Mouse (Mus musculus): ENCODE measurements at regions not wholly inside any gene's neighbourhood (a gene's known extent, or its start where the extent isn't known, plus 50 kb on each side); places are given as distances from the start of the nearest gene placed in this dataset.

- no peak for ATAC-seq (ENCODE audit: low TSS enrichment)
Observed at GRCm38 (mm10) chr4:55701334-55701733, 169.1 kb upstream of the Klf4 start.

DNA sequence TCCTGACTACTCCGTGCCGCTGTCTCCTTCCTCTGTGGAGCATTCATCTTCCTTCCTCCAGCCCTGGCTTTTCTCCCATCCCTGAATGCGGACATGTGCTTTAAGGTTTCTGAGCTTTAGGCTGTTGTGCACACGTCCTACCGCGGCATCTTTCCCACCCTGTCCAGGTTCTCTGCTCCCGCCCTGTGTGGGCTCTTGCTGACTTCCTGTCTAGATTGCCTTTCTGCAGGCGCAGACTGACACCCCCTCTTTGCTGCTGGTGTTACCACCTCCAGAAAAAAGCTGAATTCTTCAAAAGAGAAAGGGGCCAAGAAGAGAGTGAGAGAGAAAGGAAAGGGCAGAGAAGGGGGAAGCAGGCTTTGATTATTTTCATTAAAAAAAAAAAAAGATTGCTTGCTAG, 167.7 kb upstream of the Klf4 start:
- ATAC-seq (ENCODE audit: low TSS enrichment) = peak; percentile 65

DNA sequence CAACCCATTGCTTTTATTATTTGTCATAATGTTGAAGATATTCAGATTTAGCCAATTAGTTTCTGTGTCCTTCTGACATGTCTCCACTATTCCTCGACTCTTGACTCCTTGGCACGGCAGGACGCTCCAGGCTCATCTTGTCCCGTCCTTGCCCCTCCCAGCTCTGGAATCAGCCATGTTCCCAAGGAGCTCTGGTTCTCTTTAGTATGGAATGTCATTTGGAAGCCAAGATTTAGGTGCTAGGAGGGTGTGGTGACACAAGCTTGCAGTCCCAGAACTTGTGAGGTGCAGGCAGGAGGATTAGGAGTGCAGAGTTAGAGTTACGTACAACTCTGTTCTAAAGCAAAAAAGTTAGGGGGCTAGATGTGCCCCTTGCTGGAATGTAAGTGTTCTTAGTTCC, 166.9 kb upstream of the Klf4 start:
- no peak for ATAC-seq (ENCODE audit: low TSS enrichment)

GRCm38 (mm10) chr4:55697108-55697507, 164.8 kb upstream of the Klf4 start:
- peak; percentile 76 for ATAC-seq (ENCODE audit: low TSS enrichment)

- ATAC-seq (ENCODE audit: low TSS enrichment) = no peak
Observed at GRCm38 (mm10) chr4:55696428-55696827, 164.2 kb upstream of the Klf4 start.

GRCm38 (mm10) chr4:55695246-55695645, 163.0 kb upstream of the Klf4 start:
- no peak for ATAC-seq (ENCODE audit: low TSS enrichment)

- ATAC-seq (ENCODE audit: low TSS enrichment) = no peak
Observed at GRCm38 (mm10) chr4:55689479-55689878, 157.2 kb upstream of the Klf4 start.

GRCm38 (mm10) chr4:55686771-55687170, 154.5 kb upstream of the Klf4 start:
- ATAC-seq (ENCODE audit: low TSS enrichment) = no peak

- no peak for ATAC-seq (ENCODE audit: low TSS enrichment)
Observed at GRCm38 (mm10) chr4:55672288-55672687, 140.0 kb upstream of the Klf4 start.

- ATAC-seq (ENCODE audit: low TSS enrichment) = no peak
Observed at GRCm38 (mm10) chr4:55670258-55670657, 138.0 kb upstream of the Klf4 start.

DNA sequence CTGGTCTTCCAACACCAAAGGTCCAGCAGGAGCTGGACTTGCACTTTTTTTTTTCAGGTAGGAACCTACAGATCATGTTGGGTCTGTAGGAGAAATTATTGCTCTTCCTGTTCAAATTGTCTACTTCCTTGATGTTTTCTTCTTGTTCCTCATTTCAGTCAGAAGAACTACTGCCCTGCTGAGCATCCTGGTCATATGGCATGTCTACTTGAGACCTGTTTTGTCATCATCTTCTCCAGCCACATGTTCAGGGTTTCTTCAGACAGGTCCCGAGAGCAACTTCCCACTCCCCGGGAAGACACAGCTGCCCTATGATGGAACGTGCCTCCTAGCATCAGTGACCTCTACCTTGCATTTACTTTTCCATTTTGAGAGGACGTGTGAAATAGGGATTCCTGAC, 132.6 kb upstream of the Klf4 start:
- no peak for ATAC-seq (ENCODE audit: low TSS enrichment)

- ATAC-seq (ENCODE audit: low TSS enrichment) = peak; percentile 88
Observed at GRCm38 (mm10) chr4:55663856-55664255, 131.6 kb upstream of the Klf4 start.

DNA sequence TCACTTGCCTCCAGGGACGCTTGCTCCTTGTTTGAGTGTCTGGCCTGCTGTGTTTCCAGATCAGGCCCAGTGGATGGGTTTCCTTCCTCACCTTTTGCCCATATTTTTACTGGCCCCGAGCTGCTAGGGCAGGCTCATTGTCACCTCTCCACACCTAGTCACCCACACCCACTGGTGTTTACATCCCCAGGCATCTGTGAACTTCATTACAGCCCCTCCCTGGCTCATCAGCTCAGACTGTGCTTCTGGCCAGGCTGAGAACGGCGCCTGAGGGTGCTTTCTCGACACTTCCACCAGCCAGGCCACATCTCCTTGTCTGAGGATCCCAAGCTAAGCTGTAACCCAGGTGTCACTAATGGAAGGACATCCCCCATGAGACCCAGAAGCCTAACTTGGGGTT, 129.8 kb upstream of the Klf4 start:
- ATAC-seq (ENCODE audit: low TSS enrichment) = no peak

DNA sequence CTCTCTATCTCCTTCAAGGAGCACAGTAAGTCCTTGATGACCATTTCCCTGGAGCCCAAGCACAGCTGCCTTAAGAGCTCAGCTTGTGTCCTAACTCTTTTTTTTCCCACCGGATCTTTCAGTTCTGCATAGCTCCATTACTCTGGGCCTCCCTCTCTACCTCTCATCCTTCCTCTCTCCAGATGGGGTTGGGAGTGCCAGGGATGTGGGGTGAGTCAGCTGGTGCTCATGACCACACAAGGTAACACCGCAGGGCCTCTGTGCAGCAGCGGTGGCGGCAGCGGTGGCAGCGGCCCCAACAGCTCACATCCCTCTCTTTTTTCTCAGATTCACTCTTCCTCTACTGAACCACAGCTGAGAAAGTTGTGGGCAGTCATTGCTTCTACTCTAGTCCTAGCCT, 126.6 kb upstream of the Klf4 start:
- no peak for ATAC-seq (ENCODE audit: low TSS enrichment)

DNA sequence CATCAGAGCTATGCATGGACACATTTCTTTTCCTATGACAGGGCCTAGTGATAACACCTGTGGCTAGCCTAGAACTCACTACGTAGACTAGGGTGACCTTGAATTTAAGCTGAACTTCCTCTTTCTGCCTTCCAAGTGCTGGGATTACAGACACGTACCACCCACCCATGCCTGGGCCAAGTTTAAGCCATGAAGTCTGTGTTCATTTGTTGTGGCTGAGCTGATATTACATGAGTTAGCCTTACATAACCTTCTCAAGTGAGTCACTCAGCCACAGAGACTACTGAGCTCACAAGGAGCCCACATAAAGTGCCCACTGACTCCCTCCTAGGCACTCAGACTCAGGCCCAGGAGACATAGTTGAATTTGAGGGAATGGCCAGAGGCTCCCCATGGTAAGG, 123.1 kb upstream of the Klf4 start:
- no peak; the same call in 1 of the 2 replicates for ATAC-seq (ENCODE audit: low TSS enrichment)

GRCm38 (mm10) chr4:55652628-55653027, 120.4 kb upstream of the Klf4 start:
- no peak for ATAC-seq (ENCODE audit: low TSS enrichment)

GRCm38 (mm10) chr4:55651811-55652410, 119.6 kb upstream of the Klf4 start:
- ATAC-seq (ENCODE audit: low TSS enrichment) = peak; percentile 43

- ATAC-seq (ENCODE audit: low TSS enrichment) = peak; percentile 84
Observed at GRCm38 (mm10) chr4:55651051-55651763, 118.9 kb upstream of the Klf4 start.

DNA sequence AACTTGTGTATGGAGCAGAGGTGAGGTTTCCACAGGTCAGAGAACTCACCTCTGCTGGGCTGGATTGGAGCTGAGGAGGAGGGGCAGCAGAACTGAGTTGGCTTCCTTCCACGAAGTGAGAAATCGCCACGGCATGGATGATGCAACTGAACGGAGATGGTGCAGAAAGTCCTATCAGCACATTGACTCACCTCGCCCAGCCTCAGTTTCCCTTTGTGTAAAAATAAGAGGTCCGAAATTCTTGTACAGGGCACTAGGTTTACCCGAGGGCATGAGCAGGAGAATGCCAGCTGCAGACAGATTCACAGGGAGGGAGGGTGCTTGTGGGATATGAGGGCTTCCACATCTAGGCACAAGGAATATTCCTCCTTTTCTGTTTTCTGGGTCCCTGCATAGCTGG, 117.9 kb upstream of the Klf4 start:
- ATAC-seq (ENCODE audit: low TSS enrichment) = no peak

GRCm38 (mm10) chr4:55648376-55648775, 116.1 kb upstream of the Klf4 start:
- ATAC-seq (ENCODE audit: low TSS enrichment) = no peak

- ATAC-seq (ENCODE audit: low TSS enrichment) = no peak
Observed at GRCm38 (mm10) chr4:55645432-55645831, 113.2 kb upstream of the Klf4 start.

- no peak for ATAC-seq (ENCODE audit: low TSS enrichment)
Observed at GRCm38 (mm10) chr4:55644895-55645294, 112.6 kb upstream of the Klf4 start.

- no peak for ATAC-seq (ENCODE audit: low TSS enrichment)
Observed at GRCm38 (mm10) chr4:55634946-55635511, 102.8 kb upstream of the Klf4 start.
